Mouse (Mus musculus): ENCODE measurements around the gene Hist1h3a. TPM values are rescaled to one million over a fixed set of nuclear protein-coding genes. Genes with fewer than 3 reads are reported as not detected.

Gene Hist1h3a
- 100 to 1,000 TPM; 140 to 197 TPM for total RNA-seq (2023)

GRCm38 (mm10) chr13:23761871-23762821 is at the start of gene Hist1h3a:
Hist1h3a (minus strand) TSS chr13:23762386.

GRCm38 (mm10) chr13:23806422-23807052 is 44.4 kb upstream of the Hist1h3a start, which contains the start of gene Slc17a2:
Slc17a2 (plus strand) TSS chr13:23806993.

GRCm38 (mm10) chr13:23769613-23770012 is 7.4 kb upstream of the Hist1h3a start, which contains the start of gene Trim38:
Trim38 (plus strand) TSS chr13:23769913.

GRCm38 (mm10) chr13:23763586-23764323 is 1.6 kb upstream of the Hist1h3a start, which contains the start of gene Hist1h1a:
Hist1h1a (plus strand) TSS chr13:23763666.

GRCm38 (mm10) chr13:23760972-23761864 is 968 bp downstream of the Hist1h3a start, which contains the start of gene Hist1h4a:
Hist1h4a (minus strand) TSS chr13:23761230.

GRCm38 (mm10) chr13:23756790-23757189 is 5.4 kb downstream of the Hist1h3a start, which contains the start of gene Hist1h4b:
Hist1h4b (plus strand) TSS chr13:23757013.

GRCm38 (mm10) chr13:23752067-23752741 is 10.0 kb downstream of the Hist1h3a start, which contains the start of gene Hist1h3b:
Hist1h3b (plus strand) TSS chr13:23752267.

GRCm38 (mm10) chr13:23750839-23751477 is 11.2 kb downstream of the Hist1h3a start, which contains the start of gene Hist1h2ab:
Hist1h2ab (plus strand) TSS chr13:23751126.

GRCm38 (mm10) chr13:23746201-23747080 is 15.7 kb downstream of the Hist1h3a start, which contains the start of gene Hist1h2bb:
Hist1h2bb (plus strand) TSS chr13:23746734.

GRCm38 (mm10) chr13:23745381-23746161 is 16.6 kb downstream of the Hist1h3a start, which contains the start of gene Hist1h3c:
Hist1h3c (minus strand) TSS chr13:23745602.

GRCm38 (mm10) chr13:23738677-23739068 is 23.5 kb downstream of the Hist1h3a start, which contains the start of gene Hist1h1c:
Hist1h1c (plus strand) TSS chr13:23738808.

Other genes starting within 250 kb of the Hist1h3a start
- 100 to 1,000 TPM; 263 to 347 TPM for gene Hist1h4h, start 231.3 kb downstream of the Hist1h3a start, total RNA-seq (2023)
- 10 to 100 TPM; 25.3 to 89.5 TPM for gene Hist1h2af, start 228.5 kb downstream of the Hist1h3a start, total RNA-seq (2023)
- 10 to 100 TPM; 15.6 to 26.1 TPM for gene Hist1h3g, start 227.0 kb downstream of the Hist1h3a start, total RNA-seq (2023)
- 10 to 100 TPM in 1 of 2 experiments, 1 to 10 TPM in 1; 7.0 to 13.4 TPM for gene Hist1h2bh, start 219.0 kb downstream of the Hist1h3a start, total RNA-seq (2023)
- 10 to 100 TPM; 62.8 to 92.1 TPM for gene Hist1h3f, start 218.3 kb downstream of the Hist1h3a start, total RNA-seq (2023)
- 100 to 1,000 TPM in 1 of 2 experiments, 10 to 100 TPM in 1; 83.0 to 211 TPM for gene Hist1h4f, start 210.7 kb downstream of the Hist1h3a start, total RNA-seq (2023)
- gene Hist1h1d, start 209.1 kb downstream of the Hist1h3a start, total RNA-seq (2023), result 10 to 100 TPM in 1 of 2 experiments, 1 to 10 TPM in 1; 7.2 to 15.8 TPM
- gene Hist1h3e, start 200.0 kb downstream of the Hist1h3a start, total RNA-seq (2023), result 100 to 1,000 TPM; 113 to 162 TPM
- gene Hist1h2ae, start 191.2 kb downstream of the Hist1h3a start, total RNA-seq (2023), result 10 to 100 TPM; 10.2 to 27.9 TPM
- gene Hist1h2bg, start 191.0 kb downstream of the Hist1h3a start, total RNA-seq (2023), result 100 to 1,000 TPM; 171 to 249 TPM
- gene Hist1h2bf, start 188.2 kb downstream of the Hist1h3a start, total RNA-seq (2023), result 100 to 1,000 TPM in 1 of 2 experiments, 10 to 100 TPM in 1; 79.7 to 145 TPM
- 1 to 10 TPM in 1 of 2 experiments, not detected in 1; 10.0 TPM for gene Hist1h2ad, start 188.0 kb downstream of the Hist1h3a start, total RNA-seq (2023)
- gene Hist1h3d, start 186.6 kb downstream of the Hist1h3a start, total RNA-seq (2023), result 10 to 100 TPM in 1 of 2 experiments, 1 to 10 TPM in 1; 4.9 to 12.6 TPM
- 100 to 1,000 TPM; 122 to 174 TPM for gene Hist1h4d, start 180.8 kb downstream of the Hist1h3a start, total RNA-seq (2023)
- 10 to 100 TPM; 16.7 to 27.0 TPM for gene Hist1h2be, start 141.3 kb downstream of the Hist1h3a start, total RNA-seq (2023)
- 100 to 1,000 TPM; 103 to 169 TPM for gene Hist1h1e, start 139.8 kb downstream of the Hist1h3a start, total RNA-seq (2023)
- gene Hist1h2ac, start 78.4 kb downstream of the Hist1h3a start, total RNA-seq (2023), result 10 to 100 TPM; 10.3 to 12.2 TPM
- 10 to 100 TPM in 1 of 2 experiments, 1 to 10 TPM in 1; 8.2 to 15.2 TPM for gene Hist1h2bc, start 78.2 kb downstream of the Hist1h3a start, total RNA-seq (2023)
- gene Hist1h1t, start 66.6 kb downstream of the Hist1h3a start, total RNA-seq (2023), result not detected
- gene Hist1h4c, start 63.9 kb downstream of the Hist1h3a start, total RNA-seq (2023), result 100 to 1,000 TPM; 113 to 135 TPM
- gene Hfe, start 51.5 kb downstream of the Hist1h3a start, total RNA-seq (2023), result 1 to 10 TPM; 1.4 to 2.5 TPM
- 100 to 1,000 TPM; 569 to 655 TPM for gene Hist1h1c, start 23.6 kb downstream of the Hist1h3a start, total RNA-seq (2023)
- 10 to 100 TPM in 1 of 2 experiments, 1 to 10 TPM in 1; 9.0 to 44.3 TPM for gene Hist1h3c, start 16.8 kb downstream of the Hist1h3a start, total RNA-seq (2023)
- 10 to 100 TPM; 34.2 to 89.5 TPM for gene Hist1h2bb, start 15.7 kb downstream of the Hist1h3a start, total RNA-seq (2023)
- gene Hist1h2ab, start 11.3 kb downstream of the Hist1h3a start, total RNA-seq (2023), result 100 to 1,000 TPM in 1 of 2 experiments, 10 to 100 TPM in 1; 38.6 to 105 TPM
- gene Hist1h3b, start 10.1 kb downstream of the Hist1h3a start, total RNA-seq (2023), result 100 to 1,000 TPM in 1 of 2 experiments, 10 to 100 TPM in 1; 28.4 to 127 TPM
- gene Hist1h4b, start 5.4 kb downstream of the Hist1h3a start, total RNA-seq (2023), result 100 to 1,000 TPM in 1 of 2 experiments, 10 to 100 TPM in 1; 24.4 to 105 TPM
- gene Hist1h4a, start 1.2 kb downstream of the Hist1h3a start, total RNA-seq (2023), result 100 to 1,000 TPM in 1 of 2 experiments, 10 to 100 TPM in 1; 85.2 to 131 TPM
- gene Hist1h1a, start 1.3 kb upstream of the Hist1h3a start, total RNA-seq (2023), result 10 to 100 TPM; 23.6 to 46.7 TPM
- not detected for gene Trim38, start 7.5 kb upstream of the Hist1h3a start, total RNA-seq (2023)
- gene Slc17a2, start 44.6 kb upstream of the Hist1h3a start, total RNA-seq (2023), result not detected
- gene Slc17a3, start 77.0 kb upstream of the Hist1h3a start, total RNA-seq (2023), result not detected
- gene Slc17a1, start 105.4 kb upstream of the Hist1h3a start, total RNA-seq (2023), result not detected
- not detected for gene Slc17a4, start 152.6 kb upstream of the Hist1h3a start, total RNA-seq (2023)
- gene Hist1h2ba, start 171.8 kb upstream of the Hist1h3a start, total RNA-seq (2023), result not detected
- gene Hist1h2aa, start 172.1 kb upstream of the Hist1h3a start, total RNA-seq (2023), result not detected
- gene Scgn, start 228.8 kb upstream of the Hist1h3a start, total RNA-seq (2023), result not detected

Data from T-cell, adult 66 days (primary cell).